Mouse (Mus musculus) lung, adult 2 months (tissue): Measurements from ENCODE around the gene Trrap.

Experiments
- CTCF ChIP-seq: fragments of 200-500 bp; IDR thresholded peaks from 2 replicates; pipeline ENCODE4 v1.5.1; 2011; ENCODE audit warnings: mild to moderate bottlenecking, low read length, control low read depth; ENCODE audit not compliant: insufficient read depth
- POLR2A ChIP-seq: fragments of 200-500 bp; IDR thresholded peaks from 2 replicates; pipeline ENCODE4 v1.6.1; 2011; ENCODE audit warnings: low read depth, mild to moderate bottlenecking, control low read depth, low read length, borderline replicate concordance; ENCODE audit errors: extremely low read depth

DNA sequence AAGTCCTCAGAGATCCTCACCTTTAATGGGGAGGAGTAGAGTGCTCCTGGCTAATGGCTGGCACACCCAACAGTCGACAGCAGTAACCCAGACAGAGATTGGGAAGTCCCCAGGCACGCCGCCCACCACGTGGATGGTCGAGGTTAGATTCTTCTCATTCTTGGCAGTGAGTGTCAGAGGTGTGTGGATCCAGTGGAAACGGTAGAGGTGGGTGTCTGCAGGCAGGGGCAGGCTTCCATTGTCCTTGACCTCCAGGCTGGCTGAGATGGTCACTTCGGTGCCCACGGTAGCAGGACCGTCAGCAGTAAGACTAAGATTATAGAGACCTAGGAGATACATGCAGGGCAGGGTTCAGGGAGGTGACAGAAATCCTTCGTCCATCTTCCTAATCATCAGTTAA lies 12.3 kb upstream of the Trrap start:
- TF ChIP-seq POLR2A (no peak), CTCF (no peak)
